35 mouse cellular contexts compared by ENCODE assay signal in the genomic region with DNA sequence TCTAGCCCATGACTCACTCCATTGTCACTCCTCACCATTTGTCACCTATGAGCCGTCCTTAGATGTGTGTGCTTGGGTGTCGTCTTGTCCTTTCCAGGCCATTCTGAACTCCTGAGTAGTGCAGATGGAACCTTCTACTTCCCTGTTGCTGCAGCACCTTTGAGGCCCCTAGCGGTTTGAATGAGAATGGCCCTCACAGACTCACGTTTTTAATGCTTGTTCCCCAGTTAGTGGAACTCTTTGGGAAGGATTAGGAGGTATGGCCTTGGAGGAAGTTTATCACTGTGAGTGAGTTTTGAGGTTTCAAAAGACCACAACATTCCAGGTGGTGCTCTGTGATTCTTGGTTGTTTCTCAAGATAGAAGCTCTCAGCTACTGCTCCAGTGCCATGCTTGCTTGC. TPM values are rescaled to one million over a fixed set of nuclear protein-coding genes. Genes with fewer than 3 reads are reported as not detected.
DNase-seq lines count a peak whose midpoint lies in the region; ATAC-seq and TF ChIP-seq lines count a peak whose summit lies in the region.
"Had no signal": no experiment of that assay in that cellular context is flagged by ENCODE, and none has a peak within 500 bp of the region (broad histone marks: within the 10 kb centered on the region; RNA-seq: fewer than 3 reads in every experiment).

No protein-coding gene starts in this region.

- H3K9me3 ChIP-seq in heart, postnatal 0 days (replicated peaks; ENCODE audit: control insufficient read depth, low read length), result no peaks in the 10 kb centered on the region
- H3K9me3 ChIP-seq in ES-E14 (ENCODE audit: control insufficient read depth, insufficient read depth, low read depth, low read length), result no peaks in the 10 kb centered on the region
- H3K9me3 ChIP-seq: embryonic facial prominence, embryonic 12.5 days; embryonic facial prominence, embryonic 15.5 days had no signal

- no peaks in the 10 kb centered on the region for H3K4me1 ChIP-seq in heart, postnatal 0 days (ENCODE audit: control insufficient read depth, insufficient read depth)
- H3K4me1 ChIP-seq in ES-E14 (ENCODE audit: control insufficient read depth in 2 of 2, insufficient read depth in 2 of 2, low read length in 2 of 2, poor library complexity in 1 of 2), result no peaks in the 10 kb centered on the region; a peak in 1 of 4 replicates
- H3K4me1 ChIP-seq: embryonic facial prominence, embryonic 12.5 days had no signal

- in situ Hi-C loops in ES-E14 (cut with MboI; ENCODE audit: low sequenced_read_pairs in 2 of 2, unreplicated experiment in 2 of 2), result loop anchor here in 1 of 2 experiments (10.0 kb wide), 2 partner anchors 233 to 323 kb away; no protein-coding TSS in a partner anchor

- no peaks in the 10 kb centered on the region for H3K27me3 ChIP-seq in heart, postnatal 0 days (ENCODE audit: control insufficient read depth, insufficient read depth, low read length)
- H3K27me3 ChIP-seq: embryonic facial prominence, embryonic 12.5 days had no signal

- no peak overlapping the region for H3K4me3 ChIP-seq in heart, postnatal 0 days (ENCODE audit: low read depth, low read length)
- H3K4me3 ChIP-seq in ES-E14 (ENCODE audit: insufficient read depth in 1 of 2, low read depth in 1 of 2, low read length in 2 of 2, poor library complexity in 1 of 2, severe bottlenecking in 1 of 2), result no peak overlapping the region
- H3K4me3 ChIP-seq in left cerebral cortex, adult 2 months, result no peak overlapping the region
- H3K4me3 ChIP-seq: embryonic facial prominence, embryonic 12.5 days; embryonic facial prominence, embryonic 15.5 days had no signal

- H3K36me3 ChIP-seq in heart, postnatal 0 days (replicated peaks; ENCODE audit: control insufficient read depth, insufficient read depth, low read length), result no peaks in the 10 kb centered on the region
- no peaks in the 10 kb centered on the region for H3K36me3 ChIP-seq in ES-E14 (ENCODE audit: control insufficient read depth, insufficient read depth, low read length, poor library complexity, severe bottlenecking)
- H3K36me3 ChIP-seq: embryonic facial prominence, embryonic 12.5 days; embryonic facial prominence, embryonic 15.5 days had no signal

- WGBS in heart, postnatal 0 days, result 64% methylated on average over 4 of the region's 4 CpGs

- H3K9ac ChIP-seq in heart, postnatal 0 days (replicated peaks; ENCODE audit: low read depth, low read length), result no peak overlapping the region
- no peak overlapping the region for H3K9ac ChIP-seq in ES-E14 (ENCODE audit: insufficient read depth, low read depth, low read length, poor library complexity, severe bottlenecking)
- H3K9ac ChIP-seq: embryonic facial prominence, embryonic 12.5 days; embryonic facial prominence, embryonic 15.5 days; forebrain, postnatal 0 days; hindbrain, embryonic 14.5 days had no signal

- 0 out of 2 replicates have a peak, but pooled peaks have one; percentile 0 for TF ChIP-seq CTCF in heart, postnatal 0 days (IDR thresholded peaks at IDR 0.05; ENCODE audit: low read depth)
- no peak for TF ChIP-seq CTCF in left cerebral cortex, adult 2 months (IDR thresholded peaks at IDR 0.05)

- no peak for DNase-seq in heart, postnatal 0 days (ENCODE audit: low spot score)
- no peak for DNase-seq in heart, postnatal 25 days (ENCODE audit: low spot score)
- DNase-seq in A20 (ENCODE audit: low read depth, low spot score) (peak; percentile 8), ES-E14 (ENCODE audit: low read depth, low spot score) (peak; percentile 19), R1 (ENCODE audit: low read depth, low spot score) (peak; percentile 67)
- DNase-seq in left cerebral cortex, adult 2 months (ENCODE audit: extremely low spot score in 1 of 2, low spot score in 2 of 2), result no peak
- no peak for DNase-seq in cerebellum, postnatal 36 days
- DNase-seq: adrenal gland, adult 8-10 months; adrenal gland, postnatal 25 days; B cell, adult 2 months; cerebellum, adult 11-12 months; cerebellum, adult 8-10 months; cerebellum, postnatal 14 days; forebrain, postnatal 0 days; gastrocnemius, postnatal 36 days; heart, adult 11 months; heart, postnatal 10 days; heart, postnatal 4 days; kidney, adult 18-20 months had no signal

- H3K4me2 ChIP-seq in heart, postnatal 0 days (ENCODE audit: low read depth, low read length), result no peak overlapping the region
- H3K4me2 ChIP-seq: embryonic facial prominence, embryonic 12.5 days; embryonic facial prominence, embryonic 15.5 days; heart, embryonic 11.5 days; hindbrain, embryonic 14.5 days had no signal

- no peak for TF ChIP-seq EP300 in heart, postnatal 0 days (IDR thresholded peaks at IDR 0.05; ENCODE audit: low read depth)

- no peak for ATAC-seq in heart, postnatal 0 days (ENCODE audit: insufficient read depth, low read depth)
- no peak for ATAC-seq in monocyte, adult 5-6 weeks (replicated peaks; ENCODE audit: insufficient number of reproducible peaks, low FRiP score, low TSS enrichment, poor library complexity, severe bottlenecking)
- ATAC-seq: forebrain, embryonic 14.5 days; forebrain, postnatal 0 days; hindbrain, postnatal 0 days; inflammation-experienced regulatory T-cells, adult 6 months; intestine, embryonic 16.5 days had no signal

- no peak overlapping the region for H3K27ac ChIP-seq in heart, postnatal 0 days (ENCODE audit: low read depth)
- H3K27ac ChIP-seq in ES-E14 (ENCODE audit: insufficient read depth, low read depth, low read length, poor library complexity, severe bottlenecking), result no peak overlapping the region
- no peak overlapping the region for H3K27ac ChIP-seq in left cerebral cortex, adult 2 months
- H3K27ac ChIP-seq: embryonic facial prominence, embryonic 12.5 days; embryonic facial prominence, embryonic 15.5 days; hindbrain, embryonic 14.5 days; hindbrain, postnatal 0 days had no signal

- intact Hi-C loops in heart, postnatal 25 days (cut with DNase I), result no loop called here
- intact Hi-C loops in left cerebral cortex, adult 2 months (cut with DNase I), result no loop called here

TF ChIP-seq in ES-E14, 5 proteins besides CTCF, POLR2A, EP300 and RAD21:
- TF ChIP-seq HCFC1 (IDR thresholded peaks at IDR 0.05; ENCODE audit: borderline replicate concordance, insufficient read depth, low read length), result no peak
- TF ChIP-seq MAFK (IDR thresholded peaks at IDR 0.05; ENCODE audit: insufficient read depth, low read depth, low read length), result no peak
- no peak for TF ChIP-seq ZNF384 (IDR thresholded peaks at IDR 0.05; ENCODE audit: low read depth, low read length)
- no peak for TF ChIP-seq CHD2 (IDR thresholded peaks at IDR 0.05; ENCODE audit: low read depth, low read length)
- TF ChIP-seq ZC3H11A (IDR thresholded peaks at IDR 0.05; ENCODE audit: borderline replicate concordance, low read depth, low read length), result no peak

RNA-seq across cellular contexts. Expression of a gene that starts 32.3 kb away (rescaled TPM):
- total RNA-seq in heart, postnatal 0 days (2014; rRNA removed; ENCODE audit: low replicate concordance), result not detected in 2 replicates
- 0.19 TPM in 1 of 2 replicates, not detected in the other for polyA plus RNA-seq in heart, postnatal 0 days (2015; fragmentation: Nextera tagmentation; extraction: Ambion mirVana)
- not detected for total RNA-seq in heart, postnatal 25 days (2021)
- total RNA-seq in ES-E14 (2012; rRNA removed), result not detected in 2 replicates
- total RNA-seq in left cerebral cortex, adult 2 months (2021), result not detected
- total RNA-seq in monocyte, adult 5-6 weeks (2017), result not detected in 3 replicates
- total RNA-seq: adrenal gland, adult 8-10 months; adrenal gland, postnatal 25 days; CH12.LX; common myeloid progenitor, adult 5-6 weeks; forebrain, postnatal 0 days; gastrocnemius, adult 8-10 months; gastrocnemius, postnatal 36 days; heart, adult 8-10 months; heart, postnatal 10 days; heart, postnatal 4 days; hindbrain, postnatal 0 days had no signal
- polyA plus RNA-seq: embryonic facial prominence, embryonic 15.5 days; forebrain, embryonic 11.5 days; forebrain, embryonic 14.5 days; forebrain, postnatal 0 days; heart, embryonic 11.5 days; heart, embryonic 14.5 days; hindbrain, embryonic 11.5 days; inflammation-experienced regulatory T-cells, adult 6 months; intestine, embryonic 16.5 days had no signal

Comparison
In these comparisons a context has a peak if more than half of its experiments do, and no peak if none do; other contexts are left out.
1. DNase-seq: peak in A20 (single experiment), ES-E14 (single experiment) and R1 (single experiment); none in heart, postnatal 0 days (single experiment), heart, postnatal 25 days (single experiment), left cerebral cortex, adult 2 months (0 of 2) and cerebellum, postnatal 36 days (0 of 2).